Mouse (Mus musculus): ENCODE data around the gene Jade1. TPM values are rescaled to one million over a fixed set of nuclear protein-coding genes. Genes with fewer than 3 reads are reported as not detected.

The Jade1 gene
- polyA plus RNA-seq, 1 experiment from 2014 or later = 15.3 TPM

DNA sequence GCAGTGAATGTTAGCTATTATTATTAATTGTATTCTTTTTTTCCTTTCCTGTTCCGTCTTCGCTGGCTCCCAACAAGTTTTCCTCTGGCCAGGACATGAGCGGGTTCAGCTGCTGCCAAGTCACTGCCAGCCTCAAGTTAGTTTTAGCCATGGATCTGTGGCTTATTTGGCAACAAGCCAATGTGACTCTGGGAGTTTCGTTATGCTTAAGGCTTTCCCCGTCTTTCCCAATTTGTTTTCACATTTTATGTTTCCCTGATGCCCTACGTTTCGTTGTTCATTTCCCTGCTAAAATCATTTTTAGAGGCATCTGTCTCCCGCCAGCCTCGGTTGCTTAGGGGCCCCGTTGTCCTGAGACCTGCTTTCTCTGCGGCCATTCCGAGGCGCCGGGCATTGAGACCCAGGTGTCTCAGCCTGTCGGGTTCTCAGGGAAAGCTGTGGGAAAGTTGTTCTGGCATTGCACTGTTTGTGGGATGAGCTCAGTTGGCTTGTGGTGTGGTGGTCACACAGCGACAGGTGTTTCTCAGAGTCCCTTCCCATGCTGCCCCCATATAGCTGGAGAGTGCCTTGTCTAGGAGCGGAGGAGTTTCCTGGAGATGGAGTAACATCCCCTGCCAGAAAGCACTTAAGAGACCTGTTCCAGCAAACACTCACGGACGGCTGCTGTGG is 33.8 kb downstream of the Jade1 start:
- ATAC-seq = no peak
- H3K9ac ChIP-seq (ENCODE audit: low read depth, low read length) = no peak overlapping the region
- no peaks in the 10 kb centered on the region for H3K27me3 ChIP-seq (replicated peaks; ENCODE audit: control insufficient read depth, insufficient read depth, low read length)
- peak overlapping the region; percentile 82 for H3K27ac ChIP-seq (ENCODE audit: low read depth, low read length)
- peaks cover 28% of the 10 kb centered on the region; the same call in 1 of the 2 replicates for H3K36me3 ChIP-seq (ENCODE audit: control insufficient read depth, insufficient read depth)
- no peak overlapping the region for H3K4me3 ChIP-seq (ENCODE audit: low read depth, low read length)
- H3K4me2 ChIP-seq (replicated peaks; ENCODE audit: low read depth) = no peak overlapping the region
- TF ChIP-seq CTCF (IDR thresholded peaks at IDR 0.05; ENCODE audit: low read depth) = no peak
- peaks cover 21% of the 10 kb centered on the region for H3K4me1 ChIP-seq (replicated peaks; ENCODE audit: control insufficient read depth, insufficient read depth, low read length)
- WGBS = 77% methylated on average over 19 of the region's 19 CpGs
- no peaks in the 10 kb centered on the region for H3K9me3 ChIP-seq (ENCODE audit: control insufficient read depth)

GRCm38 (mm10) chr3:41589988-41590387 is 34.5 kb downstream of the Jade1 start:
- no peak for TF ChIP-seq CTCF (IDR thresholded peaks at IDR 0.05; ENCODE audit: low read depth)
- Histone ChIP-seq H3K9me3 (ENCODE audit: control insufficient read depth) (no peaks in the 10 kb centered on the region), H3K4me1 (replicated peaks; ENCODE audit: control insufficient read depth, insufficient read depth, low read length) (peaks cover 21% of the 10 kb centered on the region), H3K4me2 (replicated peaks; ENCODE audit: low read depth) (no peak overlapping the region), H3K27me3 (replicated peaks; ENCODE audit: control insufficient read depth, insufficient read depth, low read length) (no peaks in the 10 kb centered on the region), H3K4me3 (ENCODE audit: low read depth, low read length) (no peak overlapping the region), H3K36me3 (ENCODE audit: control insufficient read depth, insufficient read depth) (peaks cover 28% of the 10 kb centered on the region; the same call in 1 of the 2 replicates), H3K9ac (ENCODE audit: low read depth, low read length) (no peak overlapping the region), H3K27ac (ENCODE audit: low read depth, low read length) (peak overlapping the region; percentile 66)
- 58% methylated on average over 4 of the region's 4 CpGs for WGBS
- ATAC-seq = no peak

- peak; percentile 61 for ATAC-seq
- Histone ChIP-seq H3K9me3 (ENCODE audit: control insufficient read depth) (no peaks in the 10 kb centered on the region), H3K4me1 (replicated peaks; ENCODE audit: control insufficient read depth, insufficient read depth, low read length) (peaks cover 21% of the 10 kb centered on the region), H3K4me3 (ENCODE audit: low read depth, low read length) (no peak overlapping the region), H3K36me3 (ENCODE audit: control insufficient read depth, insufficient read depth) (peaks cover 33% of the 10 kb centered on the region; the same call in 1 of the 2 replicates), H3K27me3 (replicated peaks; ENCODE audit: control insufficient read depth, insufficient read depth, low read length) (no peaks in the 10 kb centered on the region), H3K4me2 (replicated peaks; ENCODE audit: low read depth) (peak overlapping the region; percentile 24; the same call in 1 of the 2 replicates), H3K27ac (ENCODE audit: low read depth, low read length) (peak overlapping the region; percentile 66), H3K9ac (ENCODE audit: low read depth, low read length) (no peak overlapping the region)
- TF ChIP-seq CTCF (IDR thresholded peaks at IDR 0.05; ENCODE audit: low read depth) = peak; percentile 72
- WGBS = 60% methylated on average over 20 of the region's 20 CpGs
These were observed 35.4 kb downstream of the Jade1 start for GRCm38 (mm10) chr3:41590695-41591559.

DNA sequence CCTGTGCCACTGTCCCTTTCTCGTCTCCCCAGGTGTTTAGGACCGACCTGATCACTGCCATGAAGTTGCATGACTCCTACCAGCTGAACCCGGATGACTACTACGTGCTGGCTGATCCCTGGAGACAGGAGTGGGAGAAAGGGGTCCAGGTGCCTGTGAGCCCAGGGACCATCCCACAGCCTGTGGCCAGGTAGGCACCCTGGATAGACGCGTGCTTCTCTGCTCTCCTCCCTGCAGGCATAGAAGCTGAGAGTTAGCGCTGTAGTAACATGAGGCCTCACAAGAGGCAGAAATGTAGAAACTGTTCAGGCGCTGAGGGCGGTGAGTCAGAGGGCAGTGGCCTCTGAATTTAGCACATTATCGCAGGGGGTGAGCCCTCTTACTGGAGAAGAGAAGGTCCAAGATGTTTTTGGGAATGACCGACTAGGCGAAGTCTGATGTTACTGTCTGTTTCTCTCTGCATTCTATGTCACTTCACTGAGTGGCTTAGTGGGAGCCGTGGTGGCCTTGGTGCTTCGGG is 36.2 kb downstream of the Jade1 start:
- H3K27me3 ChIP-seq (replicated peaks; ENCODE audit: control insufficient read depth, insufficient read depth, low read length) = no peaks in the 10 kb centered on the region
- no peak for ATAC-seq

GRCm38 (mm10) chr3:41592805-41593204 is 37.3 kb downstream of the Jade1 start:
- 86% methylated on average over 7 of the region's 7 CpGs for WGBS
- TF ChIP-seq CTCF (IDR thresholded peaks at IDR 0.05; ENCODE audit: low read depth) = no peak
- H3K4me3 ChIP-seq (ENCODE audit: low read depth, low read length) = no peak overlapping the region
- peaks cover 51% of the 10 kb centered on the region for H3K36me3 ChIP-seq (ENCODE audit: control insufficient read depth, insufficient read depth)
- no peaks in the 10 kb centered on the region for H3K9me3 ChIP-seq (ENCODE audit: control insufficient read depth)
- no peak overlapping the region for H3K9ac ChIP-seq (ENCODE audit: low read depth, low read length)
- H3K4me1 ChIP-seq (replicated peaks; ENCODE audit: control insufficient read depth, insufficient read depth, low read length) = peaks cover 9% of the 10 kb centered on the region
- no peak overlapping the region for H3K4me2 ChIP-seq (replicated peaks; ENCODE audit: low read depth)
- H3K27ac ChIP-seq (ENCODE audit: low read depth, low read length) = no peak overlapping the region
- H3K27me3 ChIP-seq (replicated peaks; ENCODE audit: control insufficient read depth, insufficient read depth, low read length) = no peaks in the 10 kb centered on the region
- no peak for ATAC-seq

More for the DNA sequence above, 36.2 kb downstream of the Jade1 start:
- Histone ChIP-seq H3K4me2 (replicated peaks; ENCODE audit: low read depth) (no peak overlapping the region), H3K9me3 (ENCODE audit: control insufficient read depth) (no peaks in the 10 kb centered on the region), H3K36me3 (ENCODE audit: control insufficient read depth, insufficient read depth) (peaks cover 40% of the 10 kb centered on the region), H3K9ac (ENCODE audit: low read depth, low read length) (no peak overlapping the region), H3K4me1 (replicated peaks; ENCODE audit: control insufficient read depth, insufficient read depth, low read length) (peaks cover 15% of the 10 kb centered on the region), H3K4me3 (ENCODE audit: low read depth, low read length) (no peak overlapping the region), H3K27ac (ENCODE audit: low read depth, low read length) (peak overlapping the region; percentile 10; the same call in 1 of the 2 replicates)
- TF ChIP-seq CTCF (IDR thresholded peaks at IDR 0.05; ENCODE audit: low read depth) = no peak
- 90% methylated on average over 14 of the region's 14 CpGs for WGBS

Measured in intestine, postnatal 0 days (tissue).